Mouse (Mus musculus): ENCODE data around the gene Olfr769.
"Not testable (repeated sequence)": the region's sequence is repeated elsewhere in the genome, so short reads cannot be mapped to it uniquely, and the experiment has no call there.

Gene Olfr769

GRCm38 (mm10) chr10:129117761-129118160 lies at the start of gene Olfr769:
TSS of gene Olfr769 (minus strand) at chr10:129117861.
- no peak for DNase-seq

- no peak for DNase-seq
Measured at GRCm38 (mm10) chr10:129164651-129165050, 47.0 kb upstream of the Olfr769 start, which contains the start of gene Olfr771. TSS of gene Olfr771 (minus strand) at chr10:129164751.

- no peak for DNase-seq
Measured at GRCm38 (mm10) chr10:129138898-129139297, 21.2 kb upstream of the Olfr769 start, which contains the start of gene Olfr770. TSS of gene Olfr770 (minus strand) at chr10:129138998.

- no peak for DNase-seq
Measured at GRCm38 (mm10) chr10:129115146-129115545, 2.5 kb downstream of the Olfr769 start.

- no peak for DNase-seq
Measured at GRCm38 (mm10) chr10:129101231-129101630, 16.4 kb downstream of the Olfr769 start.

GRCm38 (mm10) chr10:129099275-129099674 lies 18.4 kb downstream of the Olfr769 start, which contains the start of gene Olfr768:
TSS of gene Olfr768 (minus strand) at chr10:129099375.
- no peak for DNase-seq

- not testable (repeated sequence) for DNase-seq
Measured at GRCm38 (mm10) chr10:129082810-129083209, 34.9 kb downstream of the Olfr769 start, which contains the start of gene Olfr767. TSS of gene Olfr767 (minus strand) at chr10:129082910.

- no peak for DNase-seq
Measured at GRCm38 (mm10) chr10:129068877-129069276, 48.8 kb downstream of the Olfr769 start, which contains the start of gene Olfr766-ps1. TSS of gene Olfr766-ps1 (minus strand) at chr10:129068977.

Measured in heart, adult 11 months (tissue).